Mouse (Mus musculus) limb, embryonic 13.5 days (tissue): ENCODE measurements around the gene Cfap97. TPM values are rescaled to one million over a fixed set of nuclear protein-coding genes. Genes with fewer than 3 reads are reported as not detected.

ENCODE experiments used
- ATAC-seq: fragments of 200-750 bp; cut with Nextera tagmentation; 2 replicates; pipeline ENCODE4 v1.8.0; 2017; ENCODE audit warnings: low read depth, moderate number of reproducible peaks, moderate TSS enrichment; ENCODE audit not compliant: low FRiP score
- H3K27ac ChIP-seq: fragments of 300-500 bp; sonication (generic); 2 replicates; pipeline ENCODE4 v1.5.1; 2015; ENCODE audit warnings: inconsistent platforms, mild to moderate bottlenecking, moderate library complexity
- H3K27me3 ChIP-seq: fragments of 300-500 bp; sonication (generic); 2 replicates; pipeline ENCODE4 v1.6.1; 2015; ENCODE audit warnings: mild to moderate bottlenecking, inconsistent platforms
- H3K36me3 ChIP-seq: fragments of 300-500 bp; sonication (generic); 2 replicates; pipeline ENCODE4 v1.6.1; 2015; ENCODE audit warnings: inconsistent platforms, mild to moderate bottlenecking, moderate library complexity
- H3K4me1 ChIP-seq: fragments of 300-500 bp; sonication (generic); 2 replicates; pipeline ENCODE4 v1.6.1; 2015; ENCODE audit warnings: inconsistent platforms
- H3K4me2 ChIP-seq: fragments of 300-500 bp; sonication (generic); replicated peaks from 2 replicates; pipeline ENCODE4 v1.6.1; 2015; ENCODE audit warnings: inconsistent platforms, mild to moderate bottlenecking, moderate library complexity
- H3K4me3 ChIP-seq: fragments of 300-500 bp; sonication (generic); 2 replicates; pipeline ENCODE4 v1.5.1; 2015; ENCODE audit warnings: moderate library complexity, mild to moderate bottlenecking, inconsistent platforms
- H3K9ac ChIP-seq: fragments of 300-500 bp; sonication (generic); 2 replicates; pipeline ENCODE4 v1.6.1; 2015; ENCODE audit warnings: mild to moderate bottlenecking, inconsistent platforms
- H3K9me3 ChIP-seq: fragments of 300-500 bp; sonication (generic); 2 replicates; pipeline ENCODE4 v1.6.1; 2016; ENCODE audit warnings: inconsistent platforms
- WGBS: fragments of 180-500 bp; shearing (Covaris S2); methylation state at CpG from one replicate; pipeline ENCODE4 v1.1.7; 2015; 5-methylcytosine and 5-hydroxymethylcytosine counted together
- polyA plus RNA-seq: library from polyadenylated mRNA; unstranded; fragments of >200 nt; fragmentation: Nextera tagmentation; extraction: Ambion mirVana; gene quantifications from 2 replicates; pipeline ENCODE4 v1.2.1, GENCODE M21; 2015

Cfap97 gene
- polyA plus RNA-seq, 1 experiment from 2014 or later: 29.3 TPM

GRCm38 (mm10) chr8:46140376-46141120, 11.0 kb upstream of the Cfap97 start:
- no peak overlapping the region for H3K27ac ChIP-seq
- no peak for ATAC-seq
- H3K27me3 ChIP-seq: no peaks in the 10 kb centered on the region
- H3K36me3 ChIP-seq: no peaks in the 10 kb centered on the region
- H3K4me3 ChIP-seq: no peak overlapping the region
- no peak overlapping the region for H3K9ac ChIP-seq
- 84% methylated on average over 9 of the region's 9 CpGs for WGBS
- H3K4me1 ChIP-seq: peaks cover 4% of the 10 kb centered on the region; the same call in 1 of the 2 replicates
- no peaks in the 10 kb centered on the region for H3K9me3 ChIP-seq
- H3K4me2 ChIP-seq: no peak overlapping the region

- Histone ChIP-seq H3K36me3 (no peaks in the 10 kb centered on the region), H3K27me3 (no peaks in the 10 kb centered on the region), H3K4me2 (no peak overlapping the region), H3K4me1 (peaks cover 4% of the 10 kb centered on the region; the same call in 1 of the 2 replicates), H3K27ac (no peak overlapping the region), H3K4me3 (no peak overlapping the region), H3K9ac (no peak overlapping the region), H3K9me3 (no peaks in the 10 kb centered on the region)
- ATAC-seq: no peak
- whole genome bisulfite sequencing: 89% methylated on average over 3 of the region's 3 CpGs
These were observed 9.9 kb upstream of the Cfap97 start for GRCm38 (mm10) chr8:46141688-46142087.

GRCm38 (mm10) chr8:46142498-46143081, 9.0 kb upstream of the Cfap97 start:
- H3K36me3 ChIP-seq: no peaks in the 10 kb centered on the region
- H3K9ac ChIP-seq: no peak overlapping the region
- H3K4me1 ChIP-seq: peaks cover 8% of the 10 kb centered on the region
- no peaks in the 10 kb centered on the region for H3K27me3 ChIP-seq
- no peak overlapping the region for H3K27ac ChIP-seq
- ATAC-seq: no peak
- H3K4me2 ChIP-seq: no peak overlapping the region
- no peaks in the 10 kb centered on the region for H3K9me3 ChIP-seq
- WGBS: 89% methylated on average over 4 of the region's 4 CpGs
- H3K4me3 ChIP-seq: no peak overlapping the region

GRCm38 (mm10) chr8:46143470-46143869, 8.1 kb upstream of the Cfap97 start:
- Histone ChIP-seq H3K4me1 (peaks cover 8% of the 10 kb centered on the region), H3K27me3 (no peaks in the 10 kb centered on the region), H3K9me3 (no peaks in the 10 kb centered on the region), H3K9ac (no peak overlapping the region), H3K27ac (no peak overlapping the region), H3K36me3 (no peaks in the 10 kb centered on the region), H3K4me2 (no peak overlapping the region), H3K4me3 (no peak overlapping the region)
- WGBS: 59% methylated on average over 5 of the region's 5 CpGs
- ATAC-seq: no peak

GRCm38 (mm10) chr8:46143924-46144323, 7.6 kb upstream of the Cfap97 start:
- H3K36me3 ChIP-seq: no peaks in the 10 kb centered on the region
- H3K27me3 ChIP-seq: no peaks in the 10 kb centered on the region
- no peaks in the 10 kb centered on the region for H3K9me3 ChIP-seq
- H3K4me1 ChIP-seq: peaks cover 8% of the 10 kb centered on the region
- H3K4me2 ChIP-seq: no peak overlapping the region
- ATAC-seq: no peak
- no peak overlapping the region for H3K4me3 ChIP-seq
- H3K27ac ChIP-seq: no peak overlapping the region
- H3K9ac ChIP-seq: no peak overlapping the region
- WGBS: 46% methylated on average over 1 of the region's 1 CpGs

DNA sequence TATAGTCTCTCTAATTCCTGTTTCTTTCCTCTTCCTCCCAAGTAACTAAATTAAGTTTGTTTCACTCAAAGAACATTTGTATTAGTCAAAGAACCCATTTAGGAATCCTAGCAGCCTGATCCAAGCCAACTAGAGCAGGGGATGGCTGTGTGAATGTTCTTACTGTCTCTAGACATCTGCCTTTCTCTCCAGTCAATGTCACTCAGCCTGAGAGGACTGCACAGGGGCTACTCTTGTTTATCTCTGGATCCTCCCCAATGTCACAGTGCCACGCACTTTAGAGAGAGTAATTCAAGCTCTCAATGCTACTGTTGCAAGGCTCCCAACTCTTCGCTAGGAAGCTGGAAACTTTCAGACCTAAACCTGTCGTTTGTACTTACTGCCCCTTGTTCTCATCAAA, 5.4 kb upstream of the Cfap97 start:
- H3K9ac ChIP-seq: no peak overlapping the region
- no peak overlapping the region for H3K27ac ChIP-seq
- H3K4me2 ChIP-seq: no peak overlapping the region
- WGBS: 45% methylated on average over 3 of the region's 3 CpGs
- H3K4me1 ChIP-seq: peaks cover 14% of the 10 kb centered on the region
- H3K4me3 ChIP-seq: no peak overlapping the region
- no peaks in the 10 kb centered on the region for H3K36me3 ChIP-seq
- H3K9me3 ChIP-seq: no peaks in the 10 kb centered on the region
- no peaks in the 10 kb centered on the region for H3K27me3 ChIP-seq
- ATAC-seq: no peak

GRCm38 (mm10) chr8:46149306-46149705, 2.3 kb upstream of the Cfap97 start:
- no peaks in the 10 kb centered on the region for H3K9me3 ChIP-seq
- no peak overlapping the region for H3K4me3 ChIP-seq
- no peak overlapping the region for H3K4me2 ChIP-seq
- no peaks in the 10 kb centered on the region for H3K36me3 ChIP-seq
- H3K9ac ChIP-seq: no peak overlapping the region
- no peak for ATAC-seq
- 67% methylated on average over 6 of the region's 6 CpGs for WGBS
- H3K27me3 ChIP-seq: peaks cover 3% of the 10 kb centered on the region; the same call in 1 of the 2 replicates
- peaks cover 16% of the 10 kb centered on the region for H3K4me1 ChIP-seq
- no peak overlapping the region for H3K27ac ChIP-seq

DNA sequence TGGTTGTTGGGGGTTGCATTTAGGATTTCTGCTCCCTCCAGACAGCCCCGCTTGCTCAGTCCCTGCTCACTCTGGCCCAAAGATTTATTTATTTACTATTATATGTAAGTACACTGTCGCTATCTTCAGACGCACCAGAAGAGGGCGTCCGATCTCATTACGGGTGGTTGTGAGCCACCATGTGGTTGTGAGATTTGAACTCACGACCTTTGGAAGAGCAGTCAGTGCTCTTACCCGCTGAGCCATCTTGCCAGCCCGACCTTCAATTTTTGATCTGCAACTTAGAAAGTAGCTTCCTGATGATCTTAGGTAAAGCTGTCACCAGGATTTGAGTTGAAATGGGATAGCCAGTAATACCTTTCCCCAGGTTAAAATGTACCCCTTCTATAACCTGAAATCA, 1.8 kb upstream of the Cfap97 start:
- WGBS: 79% methylated on average over 9 of the region's 9 CpGs
- H3K27ac ChIP-seq: no peak overlapping the region

DNA sequence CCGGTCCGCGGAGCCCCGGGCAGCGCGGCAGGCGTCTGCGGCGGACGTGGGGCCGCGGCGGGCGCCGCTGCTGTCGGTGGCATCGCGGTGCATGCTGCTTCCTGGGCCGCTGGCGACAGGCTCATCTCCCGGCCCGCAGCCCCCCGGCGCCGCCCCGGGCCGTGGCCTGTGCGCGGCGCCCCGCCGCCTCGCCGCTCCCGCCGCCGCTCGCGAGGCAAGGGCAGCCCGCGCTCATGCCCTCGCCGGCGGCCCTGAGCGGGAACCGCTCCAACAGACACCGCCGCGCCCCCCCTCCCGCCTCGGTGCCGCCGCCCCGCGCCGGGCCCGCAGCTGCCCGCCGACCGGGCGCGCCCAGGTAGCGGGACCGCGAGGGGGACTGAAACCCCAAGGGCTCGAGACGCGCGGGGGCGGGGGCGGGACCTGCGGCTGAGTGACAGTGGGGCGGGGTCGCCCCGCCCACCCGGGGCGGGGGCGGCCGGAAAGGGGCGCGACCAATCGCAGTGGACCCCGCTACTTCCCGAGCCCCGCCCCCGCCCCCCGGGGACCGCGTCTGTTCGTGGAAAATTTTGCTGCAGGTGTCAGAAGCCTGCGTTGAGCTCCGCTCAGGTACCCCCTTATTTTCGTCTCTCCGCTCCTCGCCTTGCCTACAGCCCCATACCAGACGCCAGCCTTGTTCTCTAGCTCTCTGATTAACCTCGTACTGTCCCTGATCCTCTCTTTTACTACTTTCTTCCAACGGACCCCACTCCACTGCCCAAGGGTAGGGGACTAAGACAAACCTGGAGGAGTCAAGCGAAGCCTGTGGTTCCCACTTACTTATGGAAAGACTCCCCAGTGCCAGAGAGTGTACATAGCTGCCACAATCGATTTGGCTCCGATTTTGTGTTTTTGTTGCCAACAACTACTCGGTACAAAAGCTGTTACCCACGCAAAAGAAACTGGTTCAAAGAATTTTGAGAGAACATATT, 777 bp downstream of the Cfap97 start, which contains the start of gene Snx25:
Gene Snx25 (minus strand): TSS at position 96 of the 968 bp plus-strand sequence.
- 5% methylated on average over 39 of the region's 103 CpGs for WGBS
- H3K27ac ChIP-seq: no peak within 1 kb of the TSS
- no peaks in the 10 kb centered on the region for H3K36me3 ChIP-seq
- peak within 1 kb of the TSS; percentile 85 for H3K4me3 ChIP-seq
- peak; percentile 90 for ATAC-seq
- no peaks in the 10 kb centered on the region for H3K9me3 ChIP-seq
- peak within 1 kb of the TSS; percentile 84 for H3K4me2 ChIP-seq
- H3K27me3 ChIP-seq: peaks cover 3% of the 10 kb centered on the region; the same call in 1 of the 2 replicates
- peak within 1 kb of the TSS; percentile 87 for H3K9ac ChIP-seq
- peaks cover 12% of the 10 kb centered on the region for H3K4me1 ChIP-seq

More for the DNA sequence above, 1.8 kb upstream of the Cfap97 start:
- H3K9me3 ChIP-seq: no peaks in the 10 kb centered on the region
- H3K4me3 ChIP-seq: no peak overlapping the region
- no peak overlapping the region for H3K4me2 ChIP-seq
- ATAC-seq: no peak
- H3K36me3 ChIP-seq: no peaks in the 10 kb centered on the region
- H3K27me3 ChIP-seq: peaks cover 3% of the 10 kb centered on the region; the same call in 1 of the 2 replicates
- H3K4me1 ChIP-seq: peaks cover 16% of the 10 kb centered on the region
- no peak overlapping the region for H3K9ac ChIP-seq

DNA sequence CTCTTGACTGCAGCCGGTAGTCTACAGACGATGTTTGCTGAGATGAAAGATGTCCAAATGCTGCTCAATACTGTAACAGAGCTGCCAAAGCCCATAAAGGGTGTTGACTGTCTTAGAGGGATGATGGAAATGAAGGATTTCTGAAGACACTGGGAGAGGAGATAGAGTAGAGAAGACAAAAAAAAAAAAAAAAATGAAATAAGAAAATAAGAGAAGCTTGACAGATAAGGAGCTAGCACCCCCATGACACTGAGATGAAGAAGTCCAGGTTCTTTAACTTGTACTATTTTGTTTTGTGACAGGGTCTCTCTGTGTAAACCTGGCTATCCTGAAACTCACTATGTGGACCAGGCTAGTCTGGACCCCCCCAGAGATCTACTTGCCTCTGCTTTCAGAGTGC, 1.5 kb downstream of the Cfap97 start:
- no peak overlapping the region for H3K27ac ChIP-seq
- peak overlapping the region; percentile 84 for H3K4me2 ChIP-seq
- H3K4me1 ChIP-seq: peaks cover 12% of the 10 kb centered on the region
- peaks cover 3% of the 10 kb centered on the region; the same call in 1 of the 2 replicates for H3K9me3 ChIP-seq
- WGBS: 27% methylated on average over 2 of the region's 2 CpGs
- H3K36me3 ChIP-seq: no peaks in the 10 kb centered on the region
- peaks cover 3% of the 10 kb centered on the region; the same call in 1 of the 2 replicates for H3K27me3 ChIP-seq
- peak overlapping the region; percentile 85 for H3K4me3 ChIP-seq
- no peak overlapping the region for H3K9ac ChIP-seq
- ATAC-seq: no peak

DNA sequence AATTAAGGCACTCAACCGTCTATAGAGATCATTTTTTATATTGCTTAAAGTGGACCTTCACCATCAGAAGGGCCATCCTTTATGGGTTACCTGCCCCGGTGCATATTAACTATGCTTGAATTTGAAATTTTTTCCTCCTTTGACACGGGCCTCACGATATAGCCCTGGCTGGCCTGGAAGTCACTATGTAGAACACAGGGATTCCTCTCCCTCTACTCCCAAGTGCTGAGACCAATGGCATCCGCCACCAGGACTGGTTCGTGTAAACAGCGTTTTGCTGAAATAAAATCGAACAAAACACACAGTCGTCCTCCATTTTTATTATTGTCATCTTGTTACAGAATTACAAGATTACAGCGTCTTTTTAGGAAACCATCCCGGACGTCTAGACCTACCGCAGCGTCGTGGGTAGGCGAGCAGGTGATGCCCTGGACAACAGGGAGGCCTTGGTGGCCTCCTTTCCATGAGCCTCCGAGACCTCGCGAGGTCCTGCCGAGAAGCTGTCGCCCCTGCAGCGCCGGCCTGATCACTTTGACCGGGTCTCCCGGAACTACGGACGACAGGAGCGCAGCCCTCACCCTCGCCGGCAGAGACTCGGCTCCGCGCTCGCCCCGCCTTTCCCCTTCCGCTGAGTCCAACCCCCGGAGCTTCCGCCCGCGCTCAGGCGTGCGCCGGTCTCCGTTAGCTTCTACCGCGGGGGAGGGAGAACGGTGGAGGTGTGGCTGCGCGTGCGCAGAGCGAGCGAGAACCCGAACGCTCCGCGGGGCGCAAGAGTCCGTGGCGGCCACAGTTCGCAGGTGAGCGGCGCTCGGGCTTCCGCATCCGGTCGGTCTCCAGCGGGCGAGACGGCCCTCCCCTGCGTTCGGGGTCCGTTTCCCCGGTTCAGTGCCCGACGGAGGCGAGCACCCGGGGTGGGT, 11.6 kb downstream of the Cfap97 start:
- Histone ChIP-seq H3K9me3 (peaks cover under 1% of the 10 kb centered on the region; the same call in 1 of the 2 replicates), H3K4me1 (peaks cover 13% of the 10 kb centered on the region)
- 2% methylated on average over 69 of the region's 77 CpGs for WGBS

More for the DNA sequence above, 11.6 kb downstream of the Cfap97 start:
- Histone ChIP-seq H3K36me3 (no peaks in the 10 kb centered on the region), H3K27me3 (no peaks in the 10 kb centered on the region), H3K27ac (peak overlapping the region; percentile 67; the same call in 1 of the 2 replicates), H3K4me3 (peak overlapping the region; percentile 73), H3K9ac (peak overlapping the region; percentile 87), H3K4me2 (peak overlapping the region; percentile 77)
- peak; percentile 96 for ATAC-seq
